Mouse (Mus musculus) ES-E14 (cell line): ENCODE results near the gene Gm10337. TPM values are rescaled to one million over a fixed set of nuclear protein-coding genes. Genes with fewer than 3 reads are reported as not detected.

ENCODE experiments used
- DNase-seq: peaks from one replicate; pipeline ENCODE4 v3.0.0-alpha.2; 2013; ENCODE audit warnings: low read depth, low spot score
- H3K27ac ChIP-seq: 2 replicates; pipeline ENCODE4 v1.5.1; 2012; ENCODE audit warnings: low read depth, mild to moderate bottlenecking, low read length, moderate library complexity, mixed read lengths; ENCODE audit not compliant: poor library complexity, insufficient read depth, severe bottlenecking
- H3K36me3 ChIP-seq: 2 replicates; pipeline ENCODE4 v1.6.1; 2012; ENCODE audit warnings: mild to moderate bottlenecking, low read length, moderate library complexity, mixed read lengths; ENCODE audit not compliant: control insufficient read depth, poor library complexity, insufficient read depth, severe bottlenecking
- H3K4me1 ChIP-seq, 2 experiments: fragments of 150-350 bp in 1 of 2; sonication (generic) in 1 of 2; 2 replicates each; pipeline ENCODE4 v1.6.1; 2012; ENCODE audit warnings: low read length in 2 of 2, mild to moderate bottlenecking in 1 of 2, mixed read lengths in 1 of 2; ENCODE audit not compliant: control insufficient read depth in 2 of 2, insufficient read depth in 2 of 2, poor library complexity in 1 of 2
- H3K4me3 ChIP-seq, 2 experiments: fragments of 150-350 bp in 1 of 2; sonication (generic) in 1 of 2; 2 replicates each; pipeline ENCODE4 v1.5.1; 2012; ENCODE audit warnings: low read length in 2 of 2, low read depth in 1 of 2, mild to moderate bottlenecking in 1 of 2, mixed read lengths in 1 of 2; ENCODE audit not compliant: insufficient read depth in 1 of 2, poor library complexity in 1 of 2, severe bottlenecking in 1 of 2
- H3K9ac ChIP-seq: 2 replicates; pipeline ENCODE4 v1.6.1; 2012; ENCODE audit warnings: low read depth, mild to moderate bottlenecking, low read length, mixed read lengths; ENCODE audit not compliant: poor library complexity, insufficient read depth, severe bottlenecking
- H3K9me3 ChIP-seq: fragments of 150-350 bp; sonication (generic); 2 replicates; pipeline ENCODE4 v1.6.1; 2012; ENCODE audit warnings: low read depth, mild to moderate bottlenecking, low read length; ENCODE audit not compliant: control insufficient read depth, insufficient read depth
- CHD2 ChIP-seq: IDR thresholded peaks from 2 replicates; pipeline ENCODE4 v1.6.1; 2014; ENCODE audit warnings: mild to moderate bottlenecking, low read depth, low read length, inconsistent platforms
- HCFC1 ChIP-seq: IDR thresholded peaks from 2 replicates; pipeline ENCODE4 v1.6.1; 2012; ENCODE audit warnings: low read length, inconsistent platforms, borderline replicate concordance; ENCODE audit not compliant: insufficient read depth
- MAFK ChIP-seq: IDR thresholded peaks from 2 replicates; pipeline ENCODE4 v1.6.1; 2014; ENCODE audit warnings: mild to moderate bottlenecking, low read depth, low read length, inconsistent platforms; ENCODE audit not compliant: insufficient read depth
- ZC3H11A ChIP-seq: IDR thresholded peaks from 2 replicates; pipeline ENCODE4 v1.6.1; 2012; ENCODE audit warnings: low read depth, mild to moderate bottlenecking, inconsistent platforms, low read length, borderline replicate concordance
- ZNF384 ChIP-seq: IDR thresholded peaks from 2 replicates; pipeline ENCODE4 v1.6.1; 2012; ENCODE audit warnings: low read depth, low read length, inconsistent platforms
- in situ Hi-C, 2 experiments: fragments of 600-800 bp; cut with MboI; formaldehyde crosslinking; loops; one replicate each; pipeline ENCODE4 v1.15.1; 2025; ENCODE audit warnings: low sequenced_read_pairs in 2 of 2, inconsistent platforms in 1 of 2; ENCODE audit not compliant: unreplicated experiment in 2 of 2
- total RNA-seq: library from RNA; depleted of rRNA; stranded (reverse); fragments of 300-350 nt; gene quantifications from 2 replicates; pipeline ENCODE4 v1.2.3, GENCODE M21; 2012

The Gm10337 gene
- total RNA-seq, 1 experiment: not detected

DNA sequence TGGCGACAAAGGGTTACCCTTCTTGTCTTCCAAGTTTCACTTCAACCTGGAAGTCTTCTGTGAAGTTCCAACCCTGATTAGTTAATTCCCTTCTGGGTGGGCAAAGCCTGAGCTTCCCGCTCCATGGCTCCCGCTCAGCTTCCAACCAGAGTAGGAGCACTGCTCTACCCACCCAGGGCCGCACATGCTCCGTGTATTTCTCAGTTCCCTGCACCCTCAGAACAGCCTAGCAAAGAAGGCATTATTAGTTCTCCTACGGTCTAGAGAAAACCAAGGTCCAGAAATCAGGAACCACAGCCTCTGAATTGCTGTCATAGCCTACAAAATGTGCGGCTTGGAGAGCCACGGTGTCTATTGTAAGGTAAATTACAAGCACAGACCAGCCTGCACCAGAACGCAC is 6.6 kb downstream of the Gm10337 start:
- in situ Hi-C loops: no loop called here
- peak; percentile 40 for DNase-seq
- TF ChIP-seq HCFC1: no peak
- TF ChIP-seq CHD2: no peak
- TF ChIP-seq ZC3H11A: no peak
- no peak for TF ChIP-seq MAFK
- TF ChIP-seq ZNF384: no peak
- peak overlapping the region; percentile 52 for H3K27ac ChIP-seq
- no peaks in the 10 kb centered on the region for H3K9me3 ChIP-seq
- H3K4me1 ChIP-seq: peaks cover 0 to 16% of the 10 kb centered on the region in 2 experiments; a peak in 3 of 4 replicates
- peaks cover 3% of the 10 kb centered on the region for H3K36me3 ChIP-seq
- H3K9ac ChIP-seq: peak overlapping the region; percentile 85
- H3K4me3 ChIP-seq: peak overlapping the region; percentile 70 to 89

DNA sequence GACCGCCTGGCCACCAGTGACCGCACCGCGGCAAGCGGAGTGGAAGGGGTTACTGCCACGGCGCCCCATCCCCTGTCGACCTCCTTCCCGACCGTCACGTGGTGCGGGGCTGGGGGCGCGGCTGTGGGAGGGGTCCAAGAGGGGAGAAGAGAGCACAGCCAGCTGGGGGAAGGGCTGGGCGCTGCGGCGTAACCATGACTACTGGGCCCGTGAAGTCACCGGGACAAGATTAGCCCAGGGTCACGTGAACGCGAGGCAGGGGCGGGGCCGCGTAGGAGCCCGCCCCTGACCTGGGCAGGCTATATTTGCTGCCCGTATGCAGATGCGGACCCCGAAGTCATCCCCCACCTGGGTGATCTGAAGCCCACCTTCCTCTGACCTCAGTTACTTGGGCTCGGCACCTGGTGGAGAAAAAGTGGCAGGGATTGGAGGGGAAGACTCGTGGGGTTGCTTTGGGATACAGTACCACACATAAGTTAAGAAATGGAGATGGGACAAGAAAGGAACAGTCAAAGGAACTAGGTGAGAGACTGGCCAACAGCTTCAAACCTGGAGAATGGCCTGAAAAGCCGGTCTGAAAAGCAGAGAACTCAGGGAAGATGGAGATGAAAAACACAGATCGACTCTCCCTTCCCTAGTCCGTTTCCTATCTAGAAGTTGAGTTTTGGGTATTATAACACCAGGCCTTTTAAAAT is 7.2 kb downstream of the Gm10337 start:
- Histone ChIP-seq H3K4me1 (peaks cover 0 to 16% of the 10 kb centered on the region in 2 experiments; a peak in 3 of 4 replicates), H3K36me3 (no peaks in the 10 kb centered on the region), H3K9me3 (no peaks in the 10 kb centered on the region), H3K4me3 (peak overlapping the region; percentile 70 to 89), H3K9ac (peak overlapping the region; percentile 85), H3K27ac (peak overlapping the region; percentile 52; the same call in 1 of the 2 replicates)
- in situ Hi-C loops: no loop called here
- DNase-seq: peak; percentile 97
- TF ChIP-seq CHD2 (0 out of 2 replicates have a peak, but pooled peaks have one; percentile 42), MAFK (no peak)

DNA sequence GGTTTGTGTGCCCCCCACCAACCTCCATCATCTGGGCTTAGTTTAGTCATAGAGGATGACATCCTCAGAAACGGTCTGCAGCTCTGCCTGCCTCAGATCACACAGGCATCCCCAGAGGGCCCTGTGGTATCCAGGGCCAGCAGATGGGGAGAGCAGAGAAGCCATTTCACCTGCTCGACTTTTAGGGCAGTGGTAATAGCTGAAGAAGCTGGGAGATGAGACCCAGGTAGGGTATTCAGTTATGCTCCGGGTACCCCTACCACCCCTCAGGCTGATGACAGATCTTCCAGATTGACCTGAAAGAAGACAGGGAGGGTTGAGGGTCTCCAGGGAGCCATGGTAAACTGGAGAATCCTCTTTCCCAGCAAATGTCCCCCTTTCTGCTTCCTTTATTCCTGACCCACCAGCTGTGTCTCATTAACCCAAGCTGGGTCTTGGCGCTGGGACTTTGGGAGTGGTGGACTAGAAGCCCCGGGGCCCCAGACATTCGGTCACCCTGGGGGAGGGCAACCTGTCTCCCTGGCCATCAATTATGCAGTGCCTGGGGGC is 7.8 kb downstream of the Gm10337 start:
- Histone ChIP-seq H3K27ac (no peak overlapping the region), H3K4me3 (no peak overlapping the region), H3K36me3 (no peaks in the 10 kb centered on the region), H3K9ac (no peak overlapping the region), H3K4me1 (peaks cover 0 to 19% of the 10 kb centered on the region in 2 experiments; a peak in 3 of 4 replicates), H3K9me3 (no peaks in the 10 kb centered on the region)
- no peak for DNase-seq
- no peak for TF ChIP-seq CHD2
- no peak for TF ChIP-seq ZNF384
- no peak for TF ChIP-seq HCFC1
- no peak for TF ChIP-seq ZC3H11A
- no peak for TF ChIP-seq MAFK
- in situ Hi-C loops: no loop called here

DNA sequence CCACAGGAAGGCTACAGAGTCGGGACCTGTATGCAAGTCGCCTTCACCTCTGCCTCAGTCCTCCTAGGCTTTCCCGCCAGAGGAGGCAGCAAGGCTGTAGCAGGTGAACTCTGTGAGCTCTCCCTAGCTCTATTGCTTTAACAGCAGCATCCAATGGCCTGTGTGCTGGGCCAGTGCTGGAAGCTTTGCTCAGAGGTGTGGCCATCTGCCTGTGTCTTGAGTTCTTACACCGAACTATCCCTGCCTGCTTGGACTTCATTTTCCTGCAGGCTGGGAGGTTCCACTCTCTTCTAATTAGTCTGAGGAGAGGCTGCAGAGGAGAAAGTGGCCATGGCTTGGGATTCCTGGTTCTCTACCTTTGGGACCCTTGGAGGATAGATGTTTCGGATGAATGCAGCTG is 8.5 kb downstream of the Gm10337 start:
- H3K4me3 ChIP-seq: no peak overlapping the region
- no peak overlapping the region for H3K9ac ChIP-seq

More for the DNA sequence above, 8.5 kb downstream of the Gm10337 start:
- in situ Hi-C loops: no loop called here
- Histone ChIP-seq H3K27ac (no peak overlapping the region), H3K9me3 (no peaks in the 10 kb centered on the region), H3K36me3 (no peaks in the 10 kb centered on the region), H3K4me1 (peaks cover 0 to 19% of the 10 kb centered on the region in 2 experiments; a peak in 3 of 4 replicates)
- DNase-seq: no peak
- TF ChIP-seq CHD2: no peak
- TF ChIP-seq MAFK: no peak
- no peak for TF ChIP-seq ZC3H11A
- TF ChIP-seq ZNF384: no peak
- no peak for TF ChIP-seq HCFC1
